Mouse (Mus musculus) ES-E14 (cell line): ENCODE measurements around the gene Tada3.

Experiments used
- MAFK ChIP-seq: IDR thresholded peaks from 2 replicates; pipeline ENCODE4 v1.6.1; 2014; ENCODE audit warnings: mild to moderate bottlenecking, low read depth, low read length, inconsistent platforms; ENCODE audit not compliant: insufficient read depth
- ZC3H11A ChIP-seq: IDR thresholded peaks from 2 replicates; pipeline ENCODE4 v1.6.1; 2012; ENCODE audit warnings: low read depth, mild to moderate bottlenecking, inconsistent platforms, low read length, borderline replicate concordance
- ZNF384 ChIP-seq: IDR thresholded peaks from 2 replicates; pipeline ENCODE4 v1.6.1; 2012; ENCODE audit warnings: low read depth, low read length, inconsistent platforms

DNA sequence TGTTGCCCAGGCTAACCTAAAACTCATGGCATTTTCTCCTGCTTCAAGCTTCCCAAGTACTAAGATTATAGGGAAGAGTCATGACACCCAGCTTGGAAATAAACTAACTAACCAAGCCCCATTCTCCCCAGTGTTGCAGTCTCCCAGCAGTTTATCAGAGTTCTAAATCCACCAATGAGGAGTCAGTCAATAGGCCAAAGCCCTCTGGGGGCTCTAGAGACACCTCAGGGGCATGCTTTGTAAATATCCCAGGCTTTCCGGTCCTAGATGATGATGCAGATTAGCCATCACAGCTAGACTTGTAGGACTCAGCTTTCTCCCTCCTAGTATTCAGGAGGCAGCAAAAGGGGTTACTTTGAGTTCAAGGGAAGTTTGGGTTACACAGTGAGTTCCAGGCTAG is 32.3 kb upstream of the Tada3 start:
- TF ChIP-seq ZNF384 (no peak), ZC3H11A (no peak), MAFK (no peak)
